Mouse (Mus musculus) cerebellum, adult 9-10 months (tissue): ENCODE data around the gene Tecta.

Source experiments
- DNase-seq: peaks from one replicate; pipeline ENCODE4 v3.0.0; 2022

Tecta gene

GRCm38 (mm10) chr9:42317337-42317736 lies 82.4 kb downstream of the Tecta start:
- DNase-seq = no peak

GRCm38 (mm10) chr9:42315816-42316215 lies 83.9 kb downstream of the Tecta start:
- no peak for DNase-seq

GRCm38 (mm10) chr9:42314959-42315358 lies 84.8 kb downstream of the Tecta start:
- no peak for DNase-seq

- DNase-seq = no peak
These were observed 85.3 kb downstream of the Tecta start for GRCm38 (mm10) chr9:42314388-42314787.

- no peak for DNase-seq
These were observed 85.9 kb downstream of the Tecta start for GRCm38 (mm10) chr9:42313872-42314271.

GRCm38 (mm10) chr9:42311311-42311710 lies 88.4 kb downstream of the Tecta start:
- DNase-seq = no peak

GRCm38 (mm10) chr9:42303894-42304293 lies 95.8 kb downstream of the Tecta start:
- DNase-seq = no peak

GRCm38 (mm10) chr9:42301082-42301633 lies 98.6 kb downstream of the Tecta start:
- DNase-seq = no peak

GRCm38 (mm10) chr9:42296297-42296922 lies 103.3 kb downstream of the Tecta start:
- DNase-seq = no peak

- DNase-seq = no peak
These were observed 105.6 kb downstream of the Tecta start for GRCm38 (mm10) chr9:42294131-42294530.

GRCm38 (mm10) chr9:42293596-42293995 lies 106.1 kb downstream of the Tecta start:
- DNase-seq = no peak

- no peak for DNase-seq
These were observed 106.7 kb downstream of the Tecta start for GRCm38 (mm10) chr9:42293051-42293450.

- no peak for DNase-seq
These were observed 120.1 kb downstream of the Tecta start for GRCm38 (mm10) chr9:42279676-42280075.
